Mouse (Mus musculus) myocyte (in vitro differentiated cells): ENCODE data around the gene Zfp654. TPM values are rescaled to one million over a fixed set of nuclear protein-coding genes. Genes with fewer than 3 reads are reported as not detected.

ENCODE experiments used
- H3K27me3 ChIP-seq: one replicate; pipeline ENCODE4 v1.6.1; 2011; ENCODE audit not compliant: control insufficient read depth, insufficient read depth, insufficient read length
- H3K36me3 ChIP-seq: one replicate; pipeline ENCODE4 v1.6.1; 2011; ENCODE audit not compliant: control insufficient read depth, insufficient read depth
- H3K4me2 ChIP-seq: one replicate; pipeline ENCODE4 v1.6.1; 2011; ENCODE audit warnings: low read depth, control low read depth
- H3K4me3 ChIP-seq: one replicate; pipeline ENCODE4 v1.5.1; 2011; ENCODE audit warnings: mild to moderate bottlenecking, control low read depth, moderate library complexity
- H3K79me2 ChIP-seq: one replicate; pipeline ENCODE4 v1.6.1; 2011; ENCODE audit not compliant: control insufficient read depth, insufficient read depth
- H3ac ChIP-seq: one replicate; pipeline ENCODE4 v1.6.1; 2011; ENCODE audit not compliant: control insufficient read depth, insufficient read length
- CEBPB ChIP-seq: IDR thresholded peaks from 2 replicates; pipeline ENCODE4 v1.6.1; 2011; ENCODE audit warnings: mild to moderate bottlenecking, moderate library complexity; ENCODE audit not compliant: poor library complexity, insufficient read depth, severe bottlenecking
- E2F4 ChIP-seq: IDR thresholded peaks from one replicate; pipeline ENCODE4 v1.6.1; 2011; ENCODE audit warnings: mild to moderate bottlenecking, control low read depth, moderate library complexity; ENCODE audit not compliant: insufficient read depth
- MAX ChIP-seq: IDR thresholded peaks from one replicate; pipeline ENCODE4 v1.6.1; 2011; ENCODE audit warnings: low read depth, mild to moderate bottlenecking, control low read depth
- MYOD1 ChIP-seq, 3 experiments: IDR thresholded peaks; one replicate each; pipeline ENCODE4 v1.6.1; 2011; ENCODE audit warnings: control low read depth in 2 of 3, low read depth in 2 of 3, mild to moderate bottlenecking in 2 of 3, moderate library complexity in 1 of 3; ENCODE audit not compliant: insufficient read length in 2 of 3, control insufficient read depth in 1 of 3
- MYOG ChIP-seq, 3 experiments: IDR thresholded peaks; one replicate each; pipeline ENCODE4 v1.6.1; 2011; ENCODE audit warnings: control low read depth in 2 of 3, low read depth in 2 of 3, mild to moderate bottlenecking in 2 of 3; ENCODE audit not compliant: insufficient read length in 2 of 3, control insufficient read depth in 1 of 3, insufficient read depth in 1 of 3
- POLR2A ChIP-seq: IDR thresholded peaks from one replicate; pipeline ENCODE4 v1.6.1; 2011; ENCODE audit warnings: low read depth, mild to moderate bottlenecking, control low read depth, moderate library complexity; ENCODE audit not compliant: insufficient read length
- POLR2AphosphoS2 ChIP-seq: IDR thresholded peaks from one replicate; pipeline ENCODE4 v1.6.1; 2011; ENCODE audit warnings: low read depth, control low read depth; ENCODE audit not compliant: insufficient read length
- REST ChIP-seq: IDR thresholded peaks from one replicate; pipeline ENCODE4 v1.6.1; 2011; ENCODE audit warnings: mild to moderate bottlenecking, control low read depth, moderate library complexity; ENCODE audit not compliant: insufficient read depth, insufficient read length
- SRF ChIP-seq: IDR thresholded peaks from one replicate; pipeline ENCODE4 v1.6.1; 2011; ENCODE audit warnings: low read depth; ENCODE audit not compliant: control insufficient read depth, insufficient read length
- TCF12 ChIP-seq: IDR thresholded peaks from one replicate; pipeline ENCODE4 v1.6.1; 2011; ENCODE audit warnings: mild to moderate bottlenecking, control low read depth; ENCODE audit not compliant: poor library complexity, insufficient read depth, severe bottlenecking
- TCF3 ChIP-seq: IDR thresholded peaks from one replicate; pipeline ENCODE4 v1.6.1; 2011; ENCODE audit warnings: low read depth, control low read depth; ENCODE audit not compliant: insufficient read length
- USF1 ChIP-seq: IDR thresholded peaks from one replicate; pipeline ENCODE4 v1.6.1; 2011; ENCODE audit warnings: low read depth, mild to moderate bottlenecking, control low read depth, moderate library complexity
- polyA plus RNA-seq: library from polyadenylated mRNA; unstranded; fragments of >200 nt; fragmentation: generic; extraction: Trizol; gene quantifications from one replicate; pipeline ENCODE4 v1.2.1, GENCODE M21; 2012; ENCODE audit warnings: missing spikeins

Zfp654 gene
- polyA plus RNA-seq, 1 experiment: 1.3 TPM

DNA sequence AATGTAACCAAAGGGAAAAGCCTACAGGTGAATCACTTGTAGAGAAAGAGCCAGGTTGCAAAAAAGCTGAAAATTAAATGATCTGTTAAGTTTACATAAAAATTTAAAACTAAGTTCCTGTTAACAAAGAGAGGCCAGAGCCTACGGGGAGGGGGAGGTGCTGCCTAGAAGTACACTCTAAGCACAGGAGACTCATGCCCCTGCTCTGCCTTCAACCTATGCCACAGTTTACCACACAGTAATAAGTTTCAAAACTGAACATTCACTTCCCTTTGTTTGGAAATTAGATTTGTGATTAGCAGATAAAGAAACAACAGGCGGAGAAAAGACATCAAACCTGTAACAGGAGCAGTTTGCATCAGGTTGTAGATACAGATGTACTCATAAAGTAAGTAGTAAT is 56.6 kb downstream of the Zfp654 start:
- Histone ChIP-seq H3K79me2 (peaks cover 8% of the 10 kb centered on the region), H3ac (no peak overlapping the region), H3K4me3 (no peak overlapping the region), H3K4me2 (no peak overlapping the region), H3K27me3 (no peaks in the 10 kb centered on the region), H3K36me3 (peaks cover 10% of the 10 kb centered on the region)
- TF ChIP-seq POLR2AphosphoS2: no peak

DNA sequence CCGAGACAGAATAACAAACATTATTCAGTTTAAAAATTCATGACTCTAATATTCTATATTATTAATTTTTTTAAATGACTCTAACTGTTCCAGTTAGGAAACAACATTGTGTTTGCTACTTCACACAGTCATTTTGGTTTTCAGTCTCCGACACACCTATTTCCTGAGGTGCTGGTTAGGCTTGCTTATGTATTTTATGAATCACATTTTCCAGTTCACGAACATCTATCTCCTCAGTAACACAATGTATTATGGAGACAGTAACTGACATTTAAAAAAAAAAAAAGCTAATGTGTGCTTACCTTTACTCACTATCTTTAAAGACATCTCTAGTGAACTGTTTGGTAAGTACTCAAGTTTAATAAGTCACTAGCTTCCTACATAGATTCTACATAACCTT is 61.7 kb downstream of the Zfp654 start:
- no peak overlapping the region for H3K4me2 ChIP-seq
- no peak overlapping the region for H3ac ChIP-seq
- no peak overlapping the region for H3K4me3 ChIP-seq
- no peak for TF ChIP-seq SRF
- no peak for TF ChIP-seq MAX
- TF ChIP-seq CEBPB: no peak
- H3K27me3 ChIP-seq: no peaks in the 10 kb centered on the region
- no peaks in the 10 kb centered on the region for H3K79me2 ChIP-seq
- H3K36me3 ChIP-seq: peaks cover 38% of the 10 kb centered on the region

DNA sequence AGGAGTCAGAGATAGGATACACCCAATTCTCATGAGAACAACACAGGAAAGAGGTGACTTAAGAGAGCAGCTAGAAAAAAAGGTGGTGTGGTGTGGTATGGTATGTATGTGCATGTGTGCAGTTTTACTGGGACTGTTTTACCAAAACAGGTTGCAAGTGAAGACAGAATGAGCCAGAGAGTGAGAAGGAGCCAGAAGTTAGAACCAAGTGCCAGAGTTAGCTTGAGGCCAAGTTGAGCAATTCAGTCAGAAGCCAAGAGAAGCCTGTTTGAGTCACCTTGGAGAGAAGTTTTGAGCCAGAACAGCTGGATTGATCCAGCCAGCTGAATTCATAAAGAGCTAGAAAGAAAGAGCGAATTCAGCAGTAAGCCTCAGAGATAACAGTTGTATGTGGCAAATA is 75.9 kb downstream of the Zfp654 start:
- TF ChIP-seq POLR2A: no peak
- no peak for TF ChIP-seq MYOG (IDR thresholded peaks at IDR 0.05; ENCODE audit: control insufficient read depth in 1 of 3, insufficient read depth in 1 of 3, insufficient read length in 2 of 3, low read depth in 2 of 3)
- no peak for TF ChIP-seq SRF
- no peak overlapping the region for H3K4me3 ChIP-seq

DNA sequence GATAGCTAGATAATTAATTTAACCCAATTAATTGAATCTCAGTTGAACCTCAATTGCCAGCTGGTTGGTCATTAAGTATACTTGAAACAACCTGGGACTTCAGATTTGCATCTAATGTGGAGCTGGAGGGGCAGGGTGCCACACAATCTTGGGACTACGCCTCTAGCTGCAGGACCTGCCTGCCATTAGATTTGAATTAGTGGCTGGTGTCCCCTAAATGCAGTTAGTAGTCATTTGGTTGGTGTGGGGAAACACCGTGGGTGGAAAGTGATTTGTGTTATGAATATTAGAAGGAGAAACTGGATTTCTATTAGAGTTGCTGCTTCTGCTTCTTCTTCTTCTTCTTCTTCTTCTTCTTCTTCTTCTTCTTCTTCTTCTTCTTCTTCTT is 80.0 kb downstream of the Zfp654 start:
- no peaks in the 10 kb centered on the region for H3K27me3 ChIP-seq
- H3K36me3 ChIP-seq: peaks cover under 1% of the 10 kb centered on the region
- peak overlapping the region; percentile 59 for H3K4me3 ChIP-seq
- H3ac ChIP-seq: no peak overlapping the region
- TF ChIP-seq TCF12 (no peak), MYOD1 (IDR thresholded peaks at IDR 0.05; ENCODE audit: control insufficient read depth in 1 of 3, insufficient read length in 2 of 3, low read depth in 2 of 3) (no peak), TCF3 (no peak), POLR2AphosphoS2 (no peak)
- peak overlapping the region; percentile 70 for H3K4me2 ChIP-seq
- peaks cover 29% of the 10 kb centered on the region for H3K79me2 ChIP-seq

More for the DNA sequence above, 75.9 kb downstream of the Zfp654 start:
- H3K27me3 ChIP-seq: no peaks in the 10 kb centered on the region
- H3K79me2 ChIP-seq: peaks cover 2% of the 10 kb centered on the region
- no peaks in the 10 kb centered on the region for H3K36me3 ChIP-seq
- no peak overlapping the region for H3ac ChIP-seq
- no peak overlapping the region for H3K4me2 ChIP-seq

DNA sequence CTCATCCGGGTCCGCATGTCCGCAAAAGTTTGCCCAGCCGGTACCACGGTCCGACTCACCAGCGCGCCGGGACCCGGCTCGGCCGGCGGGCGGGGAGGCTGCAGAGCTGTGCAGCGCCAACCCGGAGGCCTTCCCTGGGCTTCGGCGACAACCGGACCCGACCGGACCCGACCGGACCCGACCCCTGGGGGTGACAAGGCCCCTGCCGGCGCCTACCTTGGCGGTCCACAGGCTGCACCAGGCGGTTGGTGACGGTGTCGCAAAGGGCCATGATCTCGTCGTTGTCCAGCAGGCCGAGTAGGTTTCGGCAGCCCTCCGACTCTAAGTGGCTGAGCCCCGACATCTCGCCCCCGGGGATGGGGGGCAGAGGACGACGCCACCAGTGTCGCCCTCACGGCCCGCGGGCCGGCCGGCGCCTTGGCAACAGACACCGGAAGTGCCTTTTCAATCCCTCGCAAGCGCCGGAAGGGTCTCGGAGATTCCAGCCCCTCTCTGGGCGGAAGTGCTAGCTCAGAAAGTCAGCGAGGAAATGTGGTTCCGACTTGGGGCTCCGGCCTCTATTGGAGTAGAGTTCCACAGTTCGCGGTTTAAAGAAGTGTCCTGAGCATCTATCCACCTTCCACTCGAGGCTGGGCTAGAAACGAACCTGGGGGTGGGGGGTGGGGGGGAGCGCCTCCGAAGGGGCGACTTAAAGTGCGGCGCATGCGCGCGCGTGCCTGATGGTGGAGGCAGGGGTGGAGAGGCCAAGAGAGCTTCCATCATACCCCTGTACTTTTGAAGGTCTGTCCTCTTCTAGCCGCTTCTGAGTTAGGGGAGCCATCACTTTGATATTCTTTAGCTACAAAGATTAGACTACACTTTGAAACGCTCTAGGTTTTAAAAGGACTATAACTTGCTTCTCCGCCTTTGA is 80.7 kb downstream of the Zfp654 start, which contains the start of gene 4930453N24Rik:
Gene 4930453N24Rik (minus strand): TSS at position 641 of the 910 bp plus-strand sequence.
- no peaks in the 10 kb centered on the region for H3K27me3 ChIP-seq
- H3K79me2 ChIP-seq: peaks cover 29% of the 10 kb centered on the region
- H3K4me3 ChIP-seq: peak within 1 kb of the TSS; percentile 59
- peak within 1 kb of the TSS; percentile 22 for H3ac ChIP-seq
- peaks cover 7% of the 10 kb centered on the region for H3K36me3 ChIP-seq
- H3K4me2 ChIP-seq: peak within 1 kb of the TSS; percentile 70
- peak; percentile 76 for TF ChIP-seq POLR2A
- TF ChIP-seq CEBPB: no peak
- TF ChIP-seq E2F4: no peak
- no peak for TF ChIP-seq TCF12
- peak; percentile 83 for TF ChIP-seq POLR2AphosphoS2

DNA sequence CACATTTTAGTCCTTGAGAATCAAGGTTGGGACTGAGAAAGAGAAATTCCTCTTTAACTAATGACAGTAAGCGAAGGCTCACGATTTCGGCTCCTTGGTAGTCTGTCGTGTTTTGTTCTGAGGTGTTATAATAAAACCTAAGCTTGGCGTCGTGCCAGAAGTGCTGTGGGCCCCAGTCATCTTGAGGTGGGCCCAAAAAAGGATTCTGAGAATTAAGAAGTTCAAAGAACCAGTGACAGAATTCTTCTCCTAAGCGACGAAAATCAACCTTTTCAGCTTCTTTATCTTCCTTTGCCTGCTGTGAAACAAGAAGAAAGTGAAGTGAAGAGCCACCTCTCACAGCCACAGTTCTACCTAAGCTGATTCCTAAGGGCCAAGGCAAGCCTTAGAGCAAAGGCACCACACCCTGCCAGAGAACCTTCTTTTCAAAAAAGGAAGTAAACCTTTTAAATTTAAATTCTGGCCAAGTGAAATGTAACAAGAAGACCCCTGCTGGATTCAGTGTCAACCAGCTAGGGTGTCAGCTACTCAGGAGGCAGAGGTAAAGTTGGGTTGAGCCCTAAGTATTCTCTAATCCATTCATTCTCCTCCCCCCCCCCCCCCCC is 84.7 kb downstream of the Zfp654 start:
- peaks cover 29% of the 10 kb centered on the region for H3K79me2 ChIP-seq
- peaks cover 33% of the 10 kb centered on the region for H3K36me3 ChIP-seq
- H3K27me3 ChIP-seq: no peaks in the 10 kb centered on the region
- H3K4me3 ChIP-seq: no peak overlapping the region
- H3K4me2 ChIP-seq: no peak overlapping the region
- H3ac ChIP-seq: no peak overlapping the region
- no peak for TF ChIP-seq TCF12
- TF ChIP-seq POLR2AphosphoS2: no peak
- TF ChIP-seq CEBPB: no peak
- TF ChIP-seq E2F4: no peak
- TF ChIP-seq MYOG (IDR thresholded peaks at IDR 0.05; ENCODE audit: control insufficient read depth in 1 of 3, insufficient read depth in 1 of 3, insufficient read length in 2 of 3, low read depth in 2 of 3): no peak
- TF ChIP-seq MYOD1 (IDR thresholded peaks at IDR 0.05; ENCODE audit: control insufficient read depth in 1 of 3, insufficient read length in 2 of 3, low read depth in 2 of 3): no peak
- no peak for TF ChIP-seq USF1
- TF ChIP-seq POLR2A: no peak
- TF ChIP-seq MAX: no peak
- TF ChIP-seq REST: no peak
- TF ChIP-seq SRF: no peak
- no peak for TF ChIP-seq TCF3
